Mouse (Mus musculus): ENCODE measurements around the gene Adamts18. TPM values are rescaled to one million over a fixed set of nuclear protein-coding genes. Genes with fewer than 3 reads are reported as not detected.

Gene Adamts18
- total RNA-seq, 4 experiments from 2014 or later = 0.07 TPM; not detected in 3

DNA sequence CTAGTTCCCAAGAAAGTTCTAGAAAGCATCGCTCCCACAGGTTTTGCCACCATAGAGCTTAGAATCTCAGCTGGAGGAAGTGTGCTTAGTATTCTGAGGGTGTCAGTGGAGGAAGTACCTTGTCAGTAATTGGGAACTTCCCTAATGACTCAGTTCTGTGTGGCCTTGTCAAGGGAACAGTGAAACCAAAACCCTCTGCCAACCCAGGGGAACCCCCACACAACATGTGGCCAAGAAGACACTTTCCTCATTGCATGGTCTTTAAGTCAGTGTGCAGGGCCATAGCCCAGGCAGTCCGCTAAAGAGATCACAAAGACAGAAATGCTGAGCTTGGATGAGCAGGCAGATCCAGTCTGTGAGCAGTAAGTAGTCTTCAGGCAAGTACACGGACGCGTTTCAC is 192.4 kb downstream of the Adamts18 start:
- no peak for DNase-seq

DNA sequence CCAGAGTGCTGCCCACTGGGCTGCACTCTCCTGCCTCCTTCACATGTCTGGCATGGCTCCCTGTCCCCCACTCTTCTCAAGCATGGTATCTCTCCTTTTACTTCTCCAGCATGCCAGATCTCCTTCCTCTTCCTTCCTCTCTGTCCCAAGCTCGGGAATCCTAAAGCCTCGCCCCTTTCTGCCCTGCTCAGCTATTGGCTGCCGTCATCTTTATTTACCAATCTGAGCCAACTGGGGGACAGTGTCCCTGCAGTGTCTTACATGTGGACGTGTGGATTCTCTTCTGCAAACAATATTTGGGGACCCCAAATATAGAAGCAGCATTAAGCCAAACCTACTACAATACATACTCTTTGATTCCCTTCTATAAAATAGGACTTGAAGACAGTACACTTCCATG is 195.4 kb downstream of the Adamts18 start:
- DNase-seq = no peak

GRCm38 (mm10) chr8:113652450-113652849 is 196.1 kb downstream of the Adamts18 start:
- no peak for DNase-seq

Other genes starting within 250 kb of the Adamts18 start
- gene Mon1b, start 213.2 kb downstream of the Adamts18 start, total RNA-seq (2022) = 10 to 100 TPM; 21.1 to 25.5 (median 23.7) TPM
- under 1 TPM in 2 of 4 experiments, not detected in 2; 0.49 to 0.62 TPM for gene Syce1l, start 205.5 kb downstream of the Adamts18 start, total RNA-seq (2022)

Measured in adrenal gland, adult 8-10 months (tissue).